Mouse (Mus musculus) midbrain, embryonic 13.5 days (tissue): Measurements from ENCODE around the gene Magi1. TPM values are rescaled to one million over a fixed set of nuclear protein-coding genes. Genes with fewer than 3 reads are reported as not detected.

ENCODE experiments used
- ATAC-seq: fragments of 200-750 bp; cut with Nextera tagmentation; 2 replicates; pipeline ENCODE4 v1.8.0; 2017; ENCODE audit warnings: mild to moderate bottlenecking, moderate TSS enrichment, moderate library complexity
- H3K27ac ChIP-seq: fragments of 300-500 bp; sonication (generic); 2 replicates; pipeline ENCODE4 v1.5.1; 2015; ENCODE audit warnings: inconsistent platforms, mild to moderate bottlenecking, moderate library complexity
- H3K27me3 ChIP-seq: fragments of 300-500 bp; sonication (generic); 2 replicates; pipeline ENCODE4 v1.6.1; 2015; ENCODE audit warnings: mild to moderate bottlenecking, inconsistent platforms
- H3K36me3 ChIP-seq: fragments of 300-500 bp; sonication (generic); 2 replicates; pipeline ENCODE4 v1.6.1; 2015; ENCODE audit warnings: mild to moderate bottlenecking, inconsistent platforms
- H3K4me1 ChIP-seq: fragments of 300-500 bp; sonication (generic); replicated peaks from 2 replicates; pipeline ENCODE4 v1.6.1; 2015; ENCODE audit warnings: inconsistent platforms
- H3K4me2 ChIP-seq: fragments of 300-500 bp; sonication (generic); replicated peaks from 2 replicates; pipeline ENCODE4 v1.6.1; 2015; ENCODE audit warnings: moderate library complexity, mild to moderate bottlenecking, inconsistent platforms
- H3K4me3 ChIP-seq: fragments of 300-500 bp; sonication (generic); replicated peaks from 2 replicates; pipeline ENCODE4 v1.5.1; 2015; ENCODE audit warnings: mild to moderate bottlenecking, inconsistent platforms
- H3K9ac ChIP-seq: fragments of 300-500 bp; sonication (generic); replicated peaks from 2 replicates; pipeline ENCODE4 v1.6.1; 2015; ENCODE audit warnings: mild to moderate bottlenecking, inconsistent platforms
- H3K9me3 ChIP-seq: fragments of 300-500 bp; sonication (generic); 2 replicates; pipeline ENCODE4 v1.6.1; 2016; ENCODE audit warnings: mild to moderate bottlenecking, inconsistent platforms
- WGBS: fragments of 180-500 bp; shearing (Covaris S2); methylation state at CpG from one replicate; pipeline ENCODE4 v1.1.7; 2015; 5-methylcytosine and 5-hydroxymethylcytosine counted together
- polyA plus RNA-seq: library from polyadenylated mRNA; unstranded; fragments of >200 nt; fragmentation: Nextera tagmentation; extraction: Ambion mirVana; gene quantifications from 2 replicates; pipeline ENCODE4 v1.2.1, GENCODE M21; 2015

Magi1 gene
- polyA plus RNA-seq, 1 experiment from 2014 or later: 39.4 TPM

DNA sequence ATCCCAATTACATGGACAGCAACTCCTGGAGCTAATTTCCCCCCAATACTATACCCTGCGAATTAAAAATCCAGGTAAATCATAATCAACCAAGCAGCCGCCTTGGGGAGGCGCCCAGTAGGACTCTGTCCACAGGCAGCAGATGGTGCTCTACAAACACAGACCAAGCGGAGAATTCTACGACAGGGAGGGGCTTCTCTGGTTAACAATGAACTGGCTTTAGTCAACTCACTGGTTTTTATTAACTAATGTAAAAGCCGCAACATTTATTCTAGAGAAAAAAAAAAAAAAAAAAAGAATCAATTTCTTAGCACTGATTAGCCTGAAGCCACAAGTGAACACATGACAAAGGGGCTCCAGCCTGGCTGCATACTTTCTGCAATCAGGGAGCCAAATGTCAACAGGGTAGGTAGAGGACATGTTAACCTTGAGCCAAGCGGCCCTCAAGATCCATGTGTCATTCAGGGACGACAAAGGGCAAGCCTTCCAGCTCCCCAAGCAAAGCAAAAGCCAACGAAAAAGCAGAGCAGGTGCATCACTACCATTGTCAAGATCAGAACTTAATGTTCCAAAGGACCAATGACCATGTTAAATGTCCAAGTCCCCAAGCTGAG, 114.0 kb downstream of the Magi1 start:
- H3K27ac ChIP-seq: no peak overlapping the region
- 91% methylated on average over 9 of the region's 9 CpGs for WGBS
- no peak for ATAC-seq

GRCm38 (mm10) chr6:94165951-94166350, 117.8 kb downstream of the Magi1 start:
- Histone ChIP-seq H3K4me3 (no peak overlapping the region), H3K4me2 (no peak overlapping the region), H3K27me3 (no peaks in the 10 kb centered on the region), H3K27ac (no peak overlapping the region), H3K9me3 (no peaks in the 10 kb centered on the region), H3K9ac (no peak overlapping the region), H3K36me3 (no peaks in the 10 kb centered on the region), H3K4me1 (peaks cover 21% of the 10 kb centered on the region)
- WGBS: 96% methylated on average over 1 of the region's 1 CpGs
- no peak for ATAC-seq

More for the DNA sequence above, 114.0 kb downstream of the Magi1 start:
- no peaks in the 10 kb centered on the region for H3K36me3 ChIP-seq
- no peaks in the 10 kb centered on the region for H3K9me3 ChIP-seq
- no peaks in the 10 kb centered on the region for H3K27me3 ChIP-seq
- no peak overlapping the region for H3K4me2 ChIP-seq
- H3K4me3 ChIP-seq: no peak overlapping the region
- no peak overlapping the region for H3K9ac ChIP-seq
- 0 out of 2 replicates have a peak, but pooled peaks cover 2% of the 10 kb centered on the region for H3K4me1 ChIP-seq

- Histone ChIP-seq H3K9ac (no peak overlapping the region), H3K4me2 (no peak overlapping the region), H3K9me3 (no peaks in the 10 kb centered on the region), H3K4me1 (peaks cover 21% of the 10 kb centered on the region), H3K4me3 (no peak overlapping the region), H3K36me3 (no peaks in the 10 kb centered on the region), H3K27ac (no peak overlapping the region), H3K27me3 (no peaks in the 10 kb centered on the region)
- WGBS: 86% methylated on average over 9 of the region's 9 CpGs
- ATAC-seq: no peak
Observed at GRCm38 (mm10) chr6:94164753-94165536, 118.8 kb downstream of the Magi1 start.

DNA sequence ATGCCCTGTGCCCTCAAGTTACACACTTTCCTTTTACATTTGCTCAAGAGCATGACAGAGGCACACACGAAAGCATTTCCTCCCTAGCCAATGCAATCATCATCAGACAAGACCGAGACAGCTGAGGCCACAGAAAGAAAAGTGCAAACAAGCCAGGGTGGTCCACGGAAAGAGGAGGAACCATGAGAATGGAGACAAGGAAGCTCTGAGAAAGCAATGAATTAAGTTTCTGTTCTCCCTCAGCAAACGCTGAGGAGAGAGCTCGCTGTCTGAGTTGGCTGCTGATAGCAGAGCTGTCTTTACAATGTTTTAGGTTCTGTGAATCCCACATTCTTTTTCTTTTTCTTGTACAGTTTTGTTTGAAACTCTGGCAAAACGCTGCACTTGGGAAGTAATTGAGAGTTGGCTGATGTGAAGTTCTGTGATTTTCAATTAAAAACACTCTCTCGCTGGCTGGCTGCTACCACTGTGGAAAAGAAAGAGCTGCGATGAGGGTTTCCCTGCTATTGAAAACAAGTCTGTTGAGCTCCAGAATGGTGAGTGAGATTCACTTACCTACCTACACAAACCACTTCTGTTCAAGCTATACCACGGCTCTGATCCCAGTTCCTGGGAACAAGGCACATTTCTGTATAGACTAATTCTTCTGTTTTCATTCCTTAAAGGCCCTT, 120.3 kb downstream of the Magi1 start:
- no peak for ATAC-seq
- no peak overlapping the region for H3K4me3 ChIP-seq
- peak overlapping the region; percentile 4; the same call in 1 of the 2 replicates for H3K27ac ChIP-seq
- H3K9me3 ChIP-seq: no peaks in the 10 kb centered on the region
- H3K36me3 ChIP-seq: no peaks in the 10 kb centered on the region
- 47% methylated on average over 9 of the region's 9 CpGs for WGBS
- H3K4me1 ChIP-seq: peaks cover 21% of the 10 kb centered on the region
- no peak overlapping the region for H3K4me2 ChIP-seq
- no peaks in the 10 kb centered on the region for H3K27me3 ChIP-seq
- no peak overlapping the region for H3K9ac ChIP-seq

GRCm38 (mm10) chr6:94162918-94163317, 120.8 kb downstream of the Magi1 start:
- Histone ChIP-seq H3K4me3 (no peak overlapping the region), H3K36me3 (no peaks in the 10 kb centered on the region), H3K27me3 (no peaks in the 10 kb centered on the region), H3K27ac (peak overlapping the region; percentile 4; the same call in 1 of the 2 replicates), H3K4me2 (no peak overlapping the region), H3K4me1 (peaks cover 21% of the 10 kb centered on the region), H3K9ac (no peak overlapping the region), H3K9me3 (no peaks in the 10 kb centered on the region)
- ATAC-seq: no peak
- WGBS: 60% methylated on average over 8 of the region's 8 CpGs

- ATAC-seq: no peak
- no peaks in the 10 kb centered on the region for H3K9me3 ChIP-seq
- no peak overlapping the region for H3K27ac ChIP-seq
- no peaks in the 10 kb centered on the region for H3K27me3 ChIP-seq
- no peak overlapping the region for H3K9ac ChIP-seq
- H3K36me3 ChIP-seq: no peaks in the 10 kb centered on the region
- H3K4me1 ChIP-seq: peaks cover 17% of the 10 kb centered on the region
- no peak overlapping the region for H3K4me2 ChIP-seq
- 86% methylated on average over 2 of the region's 2 CpGs for WGBS
- H3K4me3 ChIP-seq: no peak overlapping the region
Observed at GRCm38 (mm10) chr6:94159256-94159655, 124.5 kb downstream of the Magi1 start.

DNA sequence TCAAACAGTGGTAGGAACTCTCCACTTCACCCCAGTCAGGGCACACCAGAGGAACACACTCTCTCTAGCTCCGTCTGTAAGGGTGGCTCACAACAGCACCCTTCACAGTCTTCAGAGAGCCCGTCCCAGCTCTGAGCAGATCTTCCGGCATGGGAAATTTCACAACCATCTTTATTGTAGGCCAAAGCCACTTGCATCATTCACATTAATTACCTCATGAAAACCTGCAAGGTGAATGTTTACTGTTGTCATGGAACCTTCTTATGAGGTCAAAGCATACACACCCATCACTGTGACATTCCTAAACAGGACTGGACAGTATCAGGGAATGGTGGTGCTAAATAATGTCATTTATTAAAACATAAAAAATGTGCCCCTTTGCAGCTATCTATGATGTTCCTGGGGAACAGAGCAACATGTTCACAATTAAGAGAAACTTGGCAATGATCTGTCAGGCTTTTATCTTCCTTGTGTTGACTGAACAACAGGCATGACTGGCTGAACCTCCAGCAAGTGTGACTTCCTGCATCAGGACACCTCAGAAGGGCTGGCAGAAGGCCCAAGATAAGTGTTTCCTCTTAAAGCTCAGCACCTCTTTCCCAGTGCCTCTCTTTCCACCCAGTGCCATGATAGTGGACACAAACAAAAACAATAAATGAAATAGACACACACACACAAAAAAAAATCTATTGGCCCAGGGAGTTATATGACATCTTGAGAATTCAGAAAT, 125.4 kb downstream of the Magi1 start:
- no peaks in the 10 kb centered on the region for H3K9me3 ChIP-seq
- no peak overlapping the region for H3K27ac ChIP-seq
- H3K4me1 ChIP-seq: peaks cover 8% of the 10 kb centered on the region
- ATAC-seq: no peak
- no peaks in the 10 kb centered on the region for H3K27me3 ChIP-seq
- no peak overlapping the region for H3K4me3 ChIP-seq
- no peaks in the 10 kb centered on the region for H3K36me3 ChIP-seq
- WGBS: 89% methylated on average over 3 of the region's 3 CpGs
- no peak overlapping the region for H3K4me2 ChIP-seq
- no peak overlapping the region for H3K9ac ChIP-seq

GRCm38 (mm10) chr6:94155996-94156395, 127.7 kb downstream of the Magi1 start:
- Histone ChIP-seq H3K4me2 (no peak overlapping the region), H3K4me1 (no peaks in the 10 kb centered on the region), H3K9me3 (no peaks in the 10 kb centered on the region), H3K9ac (no peak overlapping the region), H3K27me3 (no peaks in the 10 kb centered on the region), H3K36me3 (no peaks in the 10 kb centered on the region), H3K27ac (no peak overlapping the region), H3K4me3 (no peak overlapping the region)
- no peak for ATAC-seq
- WGBS: 65% methylated on average over 4 of the region's 4 CpGs

DNA sequence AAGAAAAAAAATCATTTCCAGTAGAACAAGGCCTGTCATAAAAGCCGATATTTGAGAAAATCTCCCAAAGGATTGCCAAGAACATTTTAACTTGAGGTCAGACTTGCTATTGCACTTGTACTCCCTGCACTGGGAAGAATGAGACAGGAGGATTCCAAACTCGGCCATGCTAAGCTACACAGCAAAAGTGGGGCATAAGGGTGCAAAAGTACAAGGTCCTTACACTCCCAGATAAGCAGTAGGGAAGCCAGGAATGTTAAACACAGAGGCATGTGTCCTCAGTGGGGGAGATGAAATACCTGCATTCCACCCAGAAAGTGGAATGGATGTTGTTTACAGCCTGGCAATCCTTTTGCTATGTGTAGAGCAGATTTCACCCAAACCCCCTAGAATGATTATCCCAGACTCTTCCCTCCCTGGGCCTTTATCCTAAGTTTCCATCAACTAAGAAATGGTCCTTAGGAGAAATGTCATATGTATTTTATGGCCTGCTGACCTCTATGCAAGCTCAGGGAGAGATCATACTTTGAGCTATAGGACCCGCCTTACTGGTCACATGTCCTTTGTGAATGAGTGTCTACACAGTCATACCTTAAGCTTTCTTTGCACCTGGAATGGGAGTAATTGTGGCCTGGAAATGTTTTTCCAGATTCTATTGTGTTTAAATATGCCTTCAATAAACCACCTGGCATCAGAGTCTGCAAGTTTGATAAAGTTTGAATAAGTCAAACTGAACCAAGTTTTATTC, 128.7 kb downstream of the Magi1 start:
- H3K9ac ChIP-seq: no peak overlapping the region
- H3K36me3 ChIP-seq: no peaks in the 10 kb centered on the region
- H3K4me1 ChIP-seq: no peaks in the 10 kb centered on the region
- 86% methylated on average over 3 of the region's 3 CpGs for WGBS
- no peak overlapping the region for H3K4me3 ChIP-seq
- ATAC-seq: no peak
- H3K27me3 ChIP-seq: no peaks in the 10 kb centered on the region
- no peaks in the 10 kb centered on the region for H3K9me3 ChIP-seq
- no peak overlapping the region for H3K27ac ChIP-seq
- H3K4me2 ChIP-seq: no peak overlapping the region

DNA sequence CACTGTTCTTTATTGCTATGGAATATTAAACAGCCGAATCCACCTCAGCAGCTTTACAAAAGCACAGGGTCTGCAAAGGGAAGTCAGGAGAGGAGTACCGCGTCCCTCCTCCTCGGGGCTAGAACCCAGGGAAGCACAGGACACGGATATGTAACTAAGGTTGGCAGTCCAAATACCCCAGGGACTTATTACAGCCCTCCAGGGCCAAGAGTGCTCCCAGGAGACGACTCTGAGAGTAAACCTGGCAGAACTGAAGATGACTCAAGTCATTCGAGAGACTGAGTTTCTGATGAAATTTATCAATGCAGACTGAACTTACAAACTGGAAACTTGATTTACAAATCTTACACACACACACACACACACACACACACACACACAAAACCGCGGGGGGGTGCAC, 130.8 kb downstream of the Magi1 start:
- no peak overlapping the region for H3K27ac ChIP-seq
- no peaks in the 10 kb centered on the region for H3K27me3 ChIP-seq
- H3K9me3 ChIP-seq: no peaks in the 10 kb centered on the region
- no peak overlapping the region for H3K4me2 ChIP-seq
- H3K36me3 ChIP-seq: no peaks in the 10 kb centered on the region
- ATAC-seq: no peak
- no peak overlapping the region for H3K4me3 ChIP-seq
- 89% methylated on average over 9 of the region's 9 CpGs for WGBS
- H3K9ac ChIP-seq: no peak overlapping the region
- no peaks in the 10 kb centered on the region for H3K4me1 ChIP-seq

DNA sequence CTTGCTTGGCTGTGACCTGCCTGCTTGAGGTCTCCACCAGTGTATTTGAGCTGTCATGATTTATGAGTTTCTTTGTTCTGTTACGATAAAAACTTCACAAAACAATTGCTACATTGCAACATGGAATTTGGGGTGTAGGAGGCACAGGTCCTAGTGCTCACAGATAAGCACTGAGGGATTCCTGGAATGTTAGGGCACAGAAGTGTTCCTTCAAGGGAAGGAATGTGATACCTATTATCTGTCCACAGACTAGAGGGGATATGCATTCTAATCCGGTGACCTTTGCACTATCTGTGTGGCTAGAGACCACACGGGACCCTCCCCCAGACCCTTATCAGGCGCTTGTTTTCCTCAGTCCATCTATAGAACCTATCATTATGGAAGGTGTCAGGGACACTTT, 132.8 kb downstream of the Magi1 start:
- H3K36me3 ChIP-seq: no peaks in the 10 kb centered on the region
- no peaks in the 10 kb centered on the region for H3K27me3 ChIP-seq
- peaks cover 8% of the 10 kb centered on the region for H3K4me1 ChIP-seq
- H3K9ac ChIP-seq: no peak overlapping the region
- no peak overlapping the region for H3K4me3 ChIP-seq
- 44% methylated on average over 4 of the region's 4 CpGs for WGBS
- no peak overlapping the region for H3K4me2 ChIP-seq
- H3K9me3 ChIP-seq: no peaks in the 10 kb centered on the region
- ATAC-seq: no peak
- H3K27ac ChIP-seq: no peak overlapping the region
